Mouse (Mus musculus) midbrain, embryonic 11.5 days (tissue): ENCODE measurements around the gene Adamtsl3. TPM values are rescaled to one million over a fixed set of nuclear protein-coding genes. Genes with fewer than 3 reads are reported as not detected.

Experiments
- ATAC-seq: fragments of 200-750 bp; cut with Nextera tagmentation; 2 replicates; pipeline ENCODE4 v1.8.0; 2017; ENCODE audit warnings: moderate TSS enrichment, moderate library complexity; ENCODE audit not compliant: low FRiP score
- DNase-seq: peaks from one replicate; pipeline ENCODE4 v3.0.0; 2015; ENCODE audit warnings: low spot score; ENCODE audit errors: missing footprints
- H3K27ac ChIP-seq: fragments of 300-500 bp; sonication (generic); 2 replicates; pipeline ENCODE4 v1.5.1; 2014; ENCODE audit warnings: low read depth, low read length
- H3K27me3 ChIP-seq: fragments of 300-500 bp; sonication (generic); 2 replicates; pipeline ENCODE4 v1.6.1; 2014; ENCODE audit warnings: mild to moderate bottlenecking, low read length, moderate library complexity, mixed read lengths; ENCODE audit not compliant: control insufficient read depth, insufficient read depth
- H3K36me3 ChIP-seq: fragments of 300-500 bp; sonication (generic); 2 replicates; pipeline ENCODE4 v1.6.1; 2014; ENCODE audit warnings: mild to moderate bottlenecking, low read length, moderate library complexity, mixed read lengths; ENCODE audit not compliant: control insufficient read depth, insufficient read depth
- H3K4me1 ChIP-seq: fragments of 300-500 bp; sonication (generic); 2 replicates; pipeline ENCODE4 v1.6.1; 2014; ENCODE audit warnings: low read length; ENCODE audit not compliant: control insufficient read depth, insufficient read depth
- H3K4me2 ChIP-seq: fragments of 300-500 bp; sonication (generic); 2 replicates; pipeline ENCODE4 v1.6.1; 2014; ENCODE audit warnings: mild to moderate bottlenecking, moderate library complexity
- H3K4me3 ChIP-seq: fragments of 300-500 bp; sonication (generic); 2 replicates; pipeline ENCODE4 v1.5.1; 2014; ENCODE audit warnings: low read depth, low read length
- H3K9ac ChIP-seq: fragments of 300-500 bp; sonication (generic); 2 replicates; pipeline ENCODE4 v1.6.1; 2014; ENCODE audit warnings: low read length
- H3K9me3 ChIP-seq: fragments of 300-500 bp; sonication (generic); 2 replicates; pipeline ENCODE4 v1.6.1; 2016; ENCODE audit warnings: low read length; ENCODE audit not compliant: control insufficient read depth
- WGBS: fragments of 180-500 bp; shearing (Covaris S2); extraction: QIAGEN DNeasy Blood & Tissue Kit; methylation state at CpG from one replicate; pipeline ENCODE4 v1.1.7; 2014; 5-methylcytosine and 5-hydroxymethylcytosine counted together
- polyA plus RNA-seq: library from polyadenylated mRNA; unstranded; fragments of >200 nt; fragmentation: Nextera tagmentation; extraction: Ambion mirVana; gene quantifications from 2 replicates; pipeline ENCODE4 v1.2.1, GENCODE M21; 2014

The Adamtsl3 gene
- polyA plus RNA-seq, 1 experiment from 2014 or later = not detected

DNA sequence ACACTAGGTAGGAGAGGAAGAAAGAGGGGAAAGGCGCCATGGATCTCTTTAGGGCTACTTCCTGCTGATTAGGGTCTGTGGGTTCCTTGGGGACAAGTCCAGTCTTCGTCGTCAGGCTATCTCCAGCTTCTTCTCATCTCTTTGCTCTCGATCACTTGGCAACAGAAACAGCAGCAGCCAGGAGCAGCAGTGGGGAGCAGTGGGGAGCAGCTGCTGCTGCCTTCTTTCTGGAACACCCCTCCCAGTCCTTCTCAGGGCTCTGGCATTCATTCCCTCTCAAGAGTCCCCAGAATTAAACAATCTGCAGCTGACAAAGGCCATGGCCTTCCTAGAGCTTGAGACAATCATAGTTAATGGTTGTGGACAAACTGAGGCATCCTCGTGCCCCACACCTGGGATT lies 7.6 kb upstream of the Adamtsl3 start:
- Histone ChIP-seq H3K4me2 (no peak overlapping the region), H3K27ac (no peak overlapping the region), H3K36me3 (no peaks in the 10 kb centered on the region), H3K27me3 (no peaks in the 10 kb centered on the region), H3K9me3 (no peaks in the 10 kb centered on the region), H3K4me3 (no peak overlapping the region), H3K9ac (no peak overlapping the region), H3K4me1 (no peaks in the 10 kb centered on the region)
- ATAC-seq (no peak), DNase-seq (no peak)
- WGBS = 66% methylated on average over 5 of the region's 5 CpGs

- Histone ChIP-seq H3K9me3 (no peaks in the 10 kb centered on the region), H3K27ac (no peak overlapping the region), H3K9ac (no peak overlapping the region), H3K36me3 (no peaks in the 10 kb centered on the region), H3K4me3 (no peak overlapping the region), H3K27me3 (peaks cover 7% of the 10 kb centered on the region), H3K4me2 (no peak overlapping the region), H3K4me1 (no peaks in the 10 kb centered on the region)
- ATAC-seq (no peak), DNase-seq (no peak)
- WGBS = 55% methylated on average over 4 of the region's 4 CpGs
Measured at GRCm38 (mm10) chr7:82329831-82330230, 5.7 kb upstream of the Adamtsl3 start.

- H3K4me2 ChIP-seq = no peak overlapping the region
- no peak for DNase-seq
- peaks cover 18% of the 10 kb centered on the region for H3K27me3 ChIP-seq
Measured at GRCm38 (mm10) chr7:82330860-82331259, 4.6 kb upstream of the Adamtsl3 start.

DNA sequence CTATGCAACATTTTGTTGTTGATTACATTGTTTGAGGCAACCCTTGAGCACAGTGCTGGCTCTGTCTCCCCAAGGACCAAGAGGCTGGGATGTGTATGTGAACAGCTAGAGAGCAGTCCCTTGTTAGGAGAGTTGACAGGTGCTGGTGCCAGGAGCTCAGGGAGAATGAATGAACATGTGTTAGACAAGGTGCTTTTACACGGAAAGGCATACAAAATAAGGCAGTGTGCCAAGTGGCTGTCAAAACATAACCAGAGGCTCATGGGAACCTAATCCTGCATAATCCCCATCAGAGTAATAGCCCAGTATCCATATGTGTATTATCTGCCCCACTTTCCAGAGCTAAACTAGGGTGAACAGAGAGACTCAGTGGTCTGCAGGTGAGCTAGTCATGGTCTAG lies 1.5 kb upstream of the Adamtsl3 start:
- WGBS = 75% methylated on average over 1 of the region's 1 CpGs
- no peak overlapping the region for H3K27ac ChIP-seq
- no peaks in the 10 kb centered on the region for H3K4me1 ChIP-seq
- ATAC-seq (no peak), DNase-seq (no peak)
- no peak overlapping the region for H3K4me2 ChIP-seq
- no peak overlapping the region for H3K9ac ChIP-seq
- H3K9me3 ChIP-seq = no peaks in the 10 kb centered on the region
- H3K4me3 ChIP-seq = no peak overlapping the region
- H3K27me3 ChIP-seq = peaks cover 31% of the 10 kb centered on the region
- H3K36me3 ChIP-seq = no peaks in the 10 kb centered on the region

More at GRCm38 (mm10) chr7:82330860-82331259, 4.6 kb upstream of the Adamtsl3 start:
- Histone ChIP-seq H3K9ac (no peak overlapping the region), H3K27ac (no peak overlapping the region), H3K4me3 (no peak overlapping the region), H3K9me3 (no peaks in the 10 kb centered on the region), H3K4me1 (no peaks in the 10 kb centered on the region), H3K36me3 (no peaks in the 10 kb centered on the region)
- no peak for ATAC-seq
- WGBS = 80% methylated on average over 6 of the region's 6 CpGs

- no peaks in the 10 kb centered on the region for H3K36me3 ChIP-seq
- 1% methylated on average over 34 of the region's 34 CpGs for WGBS
- ATAC-seq (0 out of 2 replicates have a peak, but pooled peaks have one; percentile 27), DNase-seq (peak; percentile 95)
- H3K9ac ChIP-seq = no peak overlapping the region
- H3K27me3 ChIP-seq = peaks cover 31% of the 10 kb centered on the region
- H3K4me3 ChIP-seq = peak overlapping the region; percentile 37
- no peak overlapping the region for H3K27ac ChIP-seq
- H3K4me2 ChIP-seq = peak overlapping the region; percentile 54
- H3K9me3 ChIP-seq = no peaks in the 10 kb centered on the region
- no peaks in the 10 kb centered on the region for H3K4me1 ChIP-seq
Measured at GRCm38 (mm10) chr7:82336132-82336531, 638 bp downstream of the Adamtsl3 start.

GRCm38 (mm10) chr7:82338121-82338520 lies 2.6 kb downstream of the Adamtsl3 start:
- Histone ChIP-seq H3K4me1 (no peaks in the 10 kb centered on the region), H3K9me3 (no peaks in the 10 kb centered on the region), H3K27me3 (peaks cover 31% of the 10 kb centered on the region), H3K9ac (no peak overlapping the region), H3K4me2 (no peak overlapping the region), H3K27ac (no peak overlapping the region), H3K36me3 (no peaks in the 10 kb centered on the region), H3K4me3 (no peak overlapping the region)
- ATAC-seq (no peak), DNase-seq (no peak)
- 82% methylated on average over 9 of the region's 9 CpGs for WGBS

DNA sequence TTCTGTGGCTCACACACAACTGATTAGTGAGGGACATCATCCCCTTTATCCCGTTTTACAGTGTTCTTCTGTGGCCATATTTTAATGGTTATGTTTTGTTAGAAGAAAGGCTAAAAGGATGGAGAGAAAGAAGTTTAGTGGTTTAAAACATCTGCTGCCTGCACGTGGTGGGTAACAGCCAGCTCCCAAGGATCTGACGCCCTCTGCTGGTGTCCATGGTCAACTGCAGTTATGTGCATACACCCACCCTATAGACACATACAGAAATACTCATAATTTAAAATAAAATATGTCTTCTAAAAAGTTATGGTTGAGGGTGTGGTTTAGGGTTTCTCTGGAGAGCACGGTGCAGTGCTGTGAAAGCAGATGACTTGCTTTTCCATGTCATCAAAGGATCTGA lies 3.0 kb downstream of the Adamtsl3 start:
- Histone ChIP-seq H3K27me3 (peaks cover 31% of the 10 kb centered on the region), H3K4me3 (no peak overlapping the region), H3K36me3 (no peaks in the 10 kb centered on the region), H3K9me3 (no peaks in the 10 kb centered on the region), H3K27ac (no peak overlapping the region), H3K4me2 (no peak overlapping the region), H3K4me1 (no peaks in the 10 kb centered on the region), H3K9ac (no peak overlapping the region)
- 81% methylated on average over 4 of the region's 4 CpGs for WGBS
- ATAC-seq (no peak), DNase-seq (no peak)

GRCm38 (mm10) chr7:82339214-82339613 lies 3.7 kb downstream of the Adamtsl3 start:
- H3K27me3 ChIP-seq = peaks cover 29% of the 10 kb centered on the region
- no peaks in the 10 kb centered on the region for H3K9me3 ChIP-seq
- DNase-seq (no peak), ATAC-seq (no peak)
- H3K9ac ChIP-seq = no peak overlapping the region
- 60% methylated on average over 3 of the region's 3 CpGs for WGBS
- no peak overlapping the region for H3K4me3 ChIP-seq
- H3K4me1 ChIP-seq = no peaks in the 10 kb centered on the region
- no peak overlapping the region for H3K4me2 ChIP-seq
- H3K36me3 ChIP-seq = no peaks in the 10 kb centered on the region
- H3K27ac ChIP-seq = no peak overlapping the region

DNA sequence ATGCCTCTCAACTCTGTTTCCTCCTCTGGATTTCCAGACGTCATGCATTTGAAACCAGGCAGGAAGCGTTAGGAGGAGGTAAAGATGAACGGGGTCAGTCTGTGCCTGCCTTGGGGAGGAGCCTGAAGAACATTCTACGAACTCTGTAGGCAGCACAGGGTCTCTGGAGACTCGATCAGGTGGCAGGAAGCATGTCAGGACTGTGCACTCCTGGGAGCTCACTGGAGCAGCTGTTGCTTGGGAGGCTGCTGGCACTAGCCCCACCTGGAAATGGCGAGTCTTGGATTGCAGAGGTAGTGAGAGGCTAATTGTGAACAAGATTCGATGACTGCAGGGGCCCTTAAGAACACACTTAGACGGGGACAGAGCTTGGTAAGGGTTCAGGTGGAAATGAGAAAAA lies 6.0 kb downstream of the Adamtsl3 start:
- 55% methylated on average over 8 of the region's 8 CpGs for WGBS
- Histone ChIP-seq H3K36me3 (no peaks in the 10 kb centered on the region), H3K9me3 (no peaks in the 10 kb centered on the region)

DNA sequence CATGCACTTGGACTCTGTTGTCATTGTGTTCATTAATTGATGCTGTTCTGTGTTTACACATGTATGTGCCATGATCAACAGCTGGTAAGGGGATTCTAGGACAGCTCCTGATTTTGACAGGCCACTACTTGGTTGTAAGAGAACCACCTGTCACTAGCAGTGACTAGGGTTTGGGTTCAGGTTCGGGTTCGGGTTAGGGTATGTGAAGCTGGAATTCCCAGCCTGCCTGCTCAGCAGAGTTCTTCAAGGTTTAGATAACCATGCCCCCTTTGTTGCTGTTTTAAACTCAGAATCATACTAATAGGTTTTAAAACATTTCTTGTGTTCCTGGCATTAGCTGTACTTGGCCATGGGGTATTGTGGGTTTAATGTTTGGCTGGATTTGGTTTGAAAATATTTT lies 11.2 kb downstream of the Adamtsl3 start:
- 77% methylated on average over 2 of the region's 2 CpGs for WGBS
- ATAC-seq (no peak), DNase-seq (no peak)
- Histone ChIP-seq H3K36me3 (no peaks in the 10 kb centered on the region), H3K9ac (no peak overlapping the region), H3K4me2 (no peak overlapping the region), H3K27me3 (no peaks in the 10 kb centered on the region), H3K9me3 (no peaks in the 10 kb centered on the region), H3K27ac (no peak overlapping the region), H3K4me1 (no peaks in the 10 kb centered on the region), H3K4me3 (no peak overlapping the region)

More for the DNA sequence above, 6.0 kb downstream of the Adamtsl3 start:
- Histone ChIP-seq H3K27me3 (peaks cover 7% of the 10 kb centered on the region), H3K4me3 (no peak overlapping the region), H3K27ac (no peak overlapping the region), H3K9ac (no peak overlapping the region), H3K4me2 (no peak overlapping the region), H3K4me1 (no peaks in the 10 kb centered on the region)
- ATAC-seq = no peak
- no peak for DNase-seq
